Mouse (Mus musculus) skeletal muscle tissue, adult 2 months (tissue): Measurements from ENCODE around the gene Rorb.

Experiments
- DNase-seq: peaks from one replicate; pipeline ENCODE4 v3.0.0-alpha.2; 2012; ENCODE audit warnings: low read depth, low spot score

The Rorb gene

GRCm38 (mm10) chr19:18889117-18889627 lies 221.8 kb downstream of the Rorb start:
- DNase-seq: no peak

DNA sequence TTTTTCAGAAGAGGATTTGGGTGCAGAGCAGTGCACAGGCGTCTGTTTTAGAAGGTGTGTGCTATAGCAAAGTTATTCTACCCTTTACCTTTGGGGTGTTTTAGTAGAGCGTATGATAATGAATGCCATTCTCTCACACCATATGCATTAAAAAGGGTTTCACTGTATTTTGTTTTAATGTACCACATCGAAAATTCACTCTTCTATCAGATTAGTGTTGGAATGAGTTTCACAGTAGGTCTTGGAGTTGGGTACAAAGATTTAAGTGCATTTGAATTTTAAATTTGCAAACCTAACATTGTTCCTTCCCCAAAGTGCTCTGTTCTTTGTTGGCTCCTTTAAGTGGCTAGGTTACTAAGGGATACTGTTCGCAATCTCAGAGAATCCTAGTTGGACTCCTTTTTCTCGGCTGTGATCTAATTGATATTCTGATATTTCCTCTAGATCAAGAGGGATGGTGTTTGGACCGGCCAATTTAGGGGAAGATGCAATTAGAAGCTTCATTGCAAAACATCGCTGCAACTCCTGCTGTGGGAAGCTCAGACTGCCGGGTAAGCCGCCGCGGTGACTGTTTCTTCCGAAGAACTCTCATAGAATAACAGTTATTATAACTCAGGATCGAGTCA lies 222.4 kb downstream of the Rorb start:
- no peak for DNase-seq

- no peak for DNase-seq
Observed at GRCm38 (mm10) chr19:18887646-18888407, 223.2 kb downstream of the Rorb start.

GRCm38 (mm10) chr19:18881162-18881561 lies 229.8 kb downstream of the Rorb start:
- no peak for DNase-seq
